Mouse (Mus musculus): Measurements from ENCODE around the gene Tcf7l2.

Gene Tcf7l2

DNA sequence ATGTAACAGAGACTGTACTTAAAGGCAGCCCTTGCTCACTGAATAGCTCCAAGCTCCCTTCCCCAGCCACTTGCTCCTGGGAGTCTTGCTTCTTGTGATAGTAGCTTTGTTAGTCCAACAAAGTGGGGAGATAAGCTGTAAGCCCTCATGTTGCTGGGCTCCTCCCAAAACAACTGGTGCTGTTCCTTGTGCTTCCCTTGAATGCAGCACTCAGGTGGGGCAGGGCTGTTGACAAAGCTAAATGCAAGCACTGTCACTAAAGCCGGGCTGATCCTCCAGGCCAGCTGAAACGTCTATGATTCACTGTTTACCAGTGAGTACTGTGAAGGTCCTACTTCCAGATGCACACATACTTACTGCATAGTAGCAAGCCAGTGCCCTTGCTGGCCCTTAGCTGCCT, 120.1 kb downstream of the Tcf7l2 start:
- no peak for DNase-seq (ENCODE audit: low spot score in 2 of 2)

DNA sequence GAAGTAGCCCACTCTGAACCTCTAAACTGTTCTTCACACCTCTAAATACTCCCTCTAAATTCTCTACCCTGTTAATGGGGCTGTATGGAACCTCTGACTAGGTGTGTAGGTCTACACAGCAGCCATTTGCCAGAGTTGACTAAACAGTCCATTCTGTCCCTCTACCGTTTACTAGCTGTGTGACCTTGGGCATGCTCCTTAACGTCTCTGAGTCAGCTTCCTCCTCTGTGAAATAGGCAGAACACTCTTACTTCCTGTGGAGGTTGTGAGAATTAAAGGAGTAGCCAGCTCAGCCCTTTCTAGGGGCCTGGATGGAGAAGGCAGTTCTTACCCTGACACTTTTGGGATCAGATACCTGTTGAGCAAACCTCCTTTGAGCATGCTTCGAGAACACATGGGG, 120.9 kb downstream of the Tcf7l2 start:
- no peak for DNase-seq (ENCODE audit: low spot score in 2 of 2)

DNA sequence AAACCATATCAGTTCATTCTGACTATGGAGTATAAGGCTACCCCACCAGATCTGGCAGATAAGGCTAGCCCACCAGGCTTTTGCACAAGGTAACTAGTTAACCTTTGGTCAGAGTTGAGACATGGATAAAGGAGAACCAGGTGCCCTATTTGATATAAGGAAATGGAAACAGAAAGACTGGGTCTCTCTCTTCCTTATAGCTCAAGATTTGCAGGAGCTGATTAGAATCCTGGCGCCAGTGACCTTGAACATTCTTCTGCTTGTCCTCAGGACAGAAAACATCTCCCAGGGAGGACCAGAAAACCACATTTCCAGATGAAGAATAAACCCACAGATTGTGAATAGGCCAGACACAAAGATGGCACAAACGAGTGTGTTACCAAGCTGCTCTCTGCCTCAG, 123.4 kb downstream of the Tcf7l2 start:
- no peak for DNase-seq (ENCODE audit: low spot score in 2 of 2)

DNA sequence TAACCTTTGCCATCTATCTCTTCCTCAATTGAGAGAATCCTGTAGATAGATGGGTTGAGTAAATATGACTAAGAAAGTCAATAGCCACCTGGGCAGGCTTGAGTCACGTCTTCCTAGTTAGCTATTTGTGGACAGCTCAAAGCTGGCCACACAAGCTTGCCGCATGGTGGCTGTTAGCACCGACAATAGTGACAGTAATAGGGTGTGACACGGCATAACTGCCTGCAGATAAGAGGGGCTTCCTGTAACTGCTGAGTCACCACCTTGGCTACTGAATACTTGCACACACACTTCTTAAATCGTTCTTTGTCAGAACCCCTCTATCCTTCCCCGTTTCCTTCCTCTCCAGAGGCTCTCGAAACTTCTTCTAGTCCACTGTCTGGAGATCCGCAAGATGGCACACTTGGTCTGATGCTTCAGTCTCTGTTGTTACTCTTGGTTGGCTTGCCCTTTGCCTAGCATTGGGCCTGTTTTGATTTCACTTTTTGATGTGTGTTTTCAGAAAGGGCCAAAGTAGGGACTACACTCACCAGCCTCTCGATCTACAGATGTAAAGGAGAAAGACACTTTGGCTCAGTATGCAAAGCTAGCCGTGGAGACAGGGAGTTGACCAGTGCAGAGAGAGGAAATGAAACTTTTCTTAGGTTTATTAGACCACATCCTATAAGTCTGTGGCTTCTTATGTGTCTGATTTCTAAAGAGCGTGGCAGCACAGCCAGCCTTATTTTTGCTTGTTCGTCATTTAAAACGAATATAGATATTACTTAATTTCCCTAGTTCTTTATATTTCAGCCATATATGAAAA, 124.4 kb downstream of the Tcf7l2 start:
- DNase-seq (ENCODE audit: low spot score in 2 of 2) = peak; percentile 7 to 38

DNA sequence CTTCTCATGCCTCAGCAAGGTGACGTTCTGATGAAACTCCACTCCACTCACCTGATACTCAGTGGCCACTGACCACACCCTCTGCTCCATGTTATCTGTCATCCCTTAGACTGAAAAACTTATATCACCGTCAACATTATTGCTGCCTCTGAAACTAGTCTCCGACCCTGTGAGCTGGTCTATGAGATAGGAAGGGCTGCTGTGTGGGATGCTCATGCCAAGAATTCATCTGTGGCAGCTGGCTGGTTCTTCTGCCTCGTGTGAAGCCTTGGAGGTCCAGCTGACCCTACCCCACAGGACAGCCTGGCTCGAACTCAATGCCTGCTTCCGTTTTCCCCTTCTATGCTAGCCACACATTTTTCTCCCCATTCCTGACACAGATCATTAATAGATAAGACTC, 125.6 kb downstream of the Tcf7l2 start:
- DNase-seq (ENCODE audit: low spot score in 2 of 2) = no peak

DNA sequence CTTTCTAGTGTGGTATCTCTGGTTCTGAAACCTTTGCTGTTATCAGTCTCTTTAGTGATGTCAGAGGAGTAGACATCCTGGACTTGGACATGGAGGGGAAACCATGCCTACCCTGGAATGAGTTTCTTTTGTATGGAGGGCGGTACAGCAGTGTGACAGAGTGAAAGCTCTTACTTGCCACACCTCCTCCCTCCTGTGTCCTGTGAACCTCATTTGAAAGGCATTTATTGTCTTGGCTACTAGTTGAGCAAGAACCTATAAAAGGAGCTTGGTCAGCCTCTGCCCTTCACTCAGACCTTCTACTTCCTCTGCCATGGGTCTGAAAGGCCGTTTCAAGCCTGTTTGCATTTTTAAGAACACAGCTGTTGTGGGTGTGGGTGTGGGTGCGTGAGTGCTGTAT, 126.3 kb downstream of the Tcf7l2 start:
- no peak for DNase-seq (ENCODE audit: low spot score in 2 of 2)

DNA sequence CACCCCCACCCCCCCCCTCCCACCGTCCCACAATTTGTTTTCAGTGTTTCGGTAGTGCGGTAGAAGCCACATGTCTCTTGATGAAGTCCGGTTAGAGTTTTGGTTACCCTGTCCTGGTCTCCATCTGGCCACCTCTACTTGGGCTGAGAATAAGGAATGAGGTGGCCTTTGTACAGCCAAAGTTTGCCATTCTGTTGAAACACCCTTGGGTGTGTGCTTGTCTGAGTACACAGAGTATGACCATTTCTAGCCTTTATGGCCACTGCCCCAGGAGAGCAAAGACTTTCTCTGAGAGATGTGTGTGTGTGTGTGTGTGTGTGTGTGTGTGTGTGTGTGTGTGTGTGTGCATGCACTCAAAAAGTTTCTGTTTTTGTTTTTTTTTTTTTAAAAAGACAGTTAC, 127.0 kb downstream of the Tcf7l2 start:
- DNase-seq (ENCODE audit: low spot score in 2 of 2) = no peak

DNA sequence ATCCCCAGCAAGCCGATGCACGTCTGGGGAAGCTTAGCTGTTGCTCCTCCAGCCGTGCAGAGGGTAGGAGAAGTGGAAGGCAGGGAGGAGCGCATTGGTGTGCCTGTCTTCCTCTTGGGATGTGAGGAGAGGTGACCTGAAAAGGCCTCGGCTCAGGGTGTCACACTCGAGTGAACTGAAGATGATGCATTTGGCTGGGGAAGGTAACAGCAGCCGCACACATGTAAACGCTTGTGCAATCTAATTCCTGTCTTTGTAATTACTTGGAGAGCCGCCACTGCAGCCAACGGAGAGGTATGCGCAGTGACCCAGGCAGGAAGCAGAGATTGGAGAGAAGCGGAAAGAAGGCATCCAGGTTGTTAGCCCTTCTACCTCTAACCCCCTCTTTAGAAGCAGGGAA, 129.2 kb downstream of the Tcf7l2 start:
- DNase-seq (ENCODE audit: low spot score in 2 of 2) = no peak

DNA sequence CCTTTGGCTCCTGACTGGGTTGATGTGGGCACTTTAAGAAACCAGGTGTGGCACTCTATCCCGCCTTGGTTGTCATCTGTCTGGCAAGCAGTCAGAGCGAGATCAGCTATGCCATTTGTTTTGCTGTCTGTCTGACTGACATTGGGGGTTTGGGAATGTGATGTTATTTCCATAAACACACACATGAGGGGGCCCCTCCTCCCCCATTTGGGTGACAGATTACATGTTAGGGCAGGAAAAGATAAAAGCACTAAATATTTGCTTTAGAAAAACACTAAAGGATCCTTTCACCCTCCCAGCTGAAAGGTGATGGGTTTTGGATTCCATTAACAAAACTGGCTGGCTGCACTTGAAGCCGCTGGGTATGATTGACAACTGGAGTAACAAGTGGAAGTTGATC, 129.9 kb downstream of the Tcf7l2 start:
- DNase-seq (ENCODE audit: low spot score in 2 of 2) = no peak

DNA sequence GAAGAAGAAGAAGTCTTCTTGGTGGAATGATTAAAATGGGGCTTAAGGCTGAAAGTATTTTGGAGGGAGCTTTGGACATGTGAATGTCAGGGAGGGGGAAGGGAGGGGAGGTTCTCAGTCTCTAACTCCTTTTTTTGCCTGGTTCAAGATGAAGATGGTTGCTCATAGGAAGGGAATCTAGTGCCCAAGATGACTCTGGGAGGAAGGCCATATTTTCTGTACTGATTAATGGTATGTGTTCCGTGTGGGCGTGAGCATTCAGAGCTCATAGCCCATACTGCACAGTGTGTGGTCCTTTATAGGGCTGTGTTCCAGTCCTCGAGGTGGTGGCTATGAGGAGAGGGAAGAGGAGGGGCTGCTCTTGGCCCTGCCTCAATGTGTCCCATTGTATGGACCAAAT, 131.6 kb downstream of the Tcf7l2 start:
- no peak for DNase-seq (ENCODE audit: low spot score in 2 of 2)

DNA sequence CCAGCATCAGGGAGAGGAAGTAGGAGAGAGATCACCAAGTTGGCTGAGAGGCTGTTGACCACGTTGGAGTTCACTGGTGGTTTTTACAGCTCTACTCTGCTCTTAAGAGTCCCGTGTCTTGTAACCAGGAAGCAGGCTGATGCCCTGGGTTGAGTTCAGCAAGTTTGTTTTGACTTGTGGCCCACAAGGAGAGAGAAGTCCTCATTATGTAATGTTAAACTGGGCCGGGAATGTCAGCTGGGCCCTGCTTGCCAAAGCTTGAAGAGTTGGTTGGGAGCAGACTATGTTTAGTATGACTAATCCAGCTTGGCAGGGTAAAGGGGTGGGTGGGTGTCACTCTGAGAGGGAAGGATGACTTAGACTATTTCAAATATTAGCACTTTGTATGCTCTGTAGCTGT, 134.9 kb downstream of the Tcf7l2 start:
- no peak for DNase-seq (ENCODE audit: low spot score in 2 of 2)

DNA sequence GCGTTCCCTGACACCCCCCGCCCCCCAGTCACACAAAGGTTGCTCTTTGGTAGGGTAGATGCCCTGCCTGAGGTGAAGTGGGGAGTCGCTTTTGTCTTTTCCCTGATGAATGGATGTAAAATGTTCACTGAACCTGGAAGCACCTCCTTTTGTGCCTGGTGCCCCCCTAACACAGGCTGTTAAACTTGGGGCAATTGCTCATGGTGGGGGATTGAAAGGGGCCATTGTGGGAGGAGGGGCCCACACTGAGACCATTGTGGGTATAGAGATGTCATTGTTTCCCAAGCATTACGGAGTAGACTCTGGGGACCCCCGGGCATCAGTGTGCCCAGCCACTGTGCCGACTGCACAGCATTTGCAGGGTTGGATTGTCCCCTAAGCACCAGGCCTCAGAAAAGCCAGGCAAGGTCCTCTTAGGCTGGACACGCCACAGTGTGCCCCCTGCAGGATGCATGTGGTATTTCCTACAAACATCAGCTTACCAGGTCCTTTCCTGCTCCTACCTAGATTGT, 135.8 kb downstream of the Tcf7l2 start:
- DNase-seq (ENCODE audit: low spot score in 2 of 2) = peak; percentile 4 to 54

DNA sequence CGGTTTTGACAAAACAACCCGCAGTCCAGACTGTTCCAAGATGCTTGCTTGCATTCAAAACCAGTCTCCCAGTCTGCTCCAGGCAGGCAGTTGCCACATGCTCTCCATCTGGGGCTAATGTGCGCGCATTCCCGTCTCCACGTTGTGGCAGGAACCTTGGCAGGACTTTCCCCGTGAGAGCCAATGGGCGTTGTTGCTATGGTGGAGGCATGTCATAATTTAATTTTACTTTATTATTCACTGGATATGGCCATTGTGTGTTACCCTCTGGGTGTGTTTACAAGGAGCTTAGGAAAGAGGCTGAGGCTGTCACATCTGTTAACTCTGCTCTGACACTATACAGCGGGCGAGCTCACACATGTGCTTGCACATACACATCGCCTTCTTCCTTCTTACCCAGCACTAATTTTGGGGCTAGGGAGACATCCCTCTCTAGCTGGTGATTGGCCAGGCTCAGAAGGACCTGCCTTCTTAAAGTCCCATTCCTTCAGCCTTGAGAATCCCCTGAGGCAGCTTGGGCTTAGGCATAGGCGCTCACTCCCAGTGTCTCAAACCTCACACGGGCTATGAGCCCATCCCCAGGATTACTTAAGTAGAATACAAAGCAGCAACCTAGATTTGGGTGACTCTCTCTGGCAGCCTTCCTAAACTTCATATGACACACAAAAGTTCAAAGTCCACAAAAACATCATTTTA, 139.2 kb downstream of the Tcf7l2 start:
- DNase-seq (ENCODE audit: low spot score in 2 of 2) = no peak

DNA sequence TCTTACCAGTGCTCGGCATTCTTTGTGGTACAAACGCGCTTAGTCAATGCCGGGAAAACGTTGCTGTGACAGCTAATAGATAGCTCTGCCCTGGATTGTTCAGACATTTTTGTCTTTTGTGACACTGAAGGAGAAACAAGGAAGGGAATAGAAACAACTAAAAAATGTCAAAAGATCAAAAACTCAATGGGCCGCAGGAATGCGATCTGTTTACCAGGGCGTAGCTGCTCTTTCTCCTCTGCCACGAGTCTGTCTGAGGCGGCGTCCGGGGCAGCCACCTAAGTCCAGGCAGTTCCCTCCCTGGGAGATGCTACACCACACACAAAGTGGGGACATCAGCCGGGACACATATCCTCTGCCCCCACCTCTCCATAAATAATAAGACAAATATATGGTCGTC, 144.9 kb downstream of the Tcf7l2 start:
- no peak for DNase-seq (ENCODE audit: low spot score in 2 of 2)

DNA sequence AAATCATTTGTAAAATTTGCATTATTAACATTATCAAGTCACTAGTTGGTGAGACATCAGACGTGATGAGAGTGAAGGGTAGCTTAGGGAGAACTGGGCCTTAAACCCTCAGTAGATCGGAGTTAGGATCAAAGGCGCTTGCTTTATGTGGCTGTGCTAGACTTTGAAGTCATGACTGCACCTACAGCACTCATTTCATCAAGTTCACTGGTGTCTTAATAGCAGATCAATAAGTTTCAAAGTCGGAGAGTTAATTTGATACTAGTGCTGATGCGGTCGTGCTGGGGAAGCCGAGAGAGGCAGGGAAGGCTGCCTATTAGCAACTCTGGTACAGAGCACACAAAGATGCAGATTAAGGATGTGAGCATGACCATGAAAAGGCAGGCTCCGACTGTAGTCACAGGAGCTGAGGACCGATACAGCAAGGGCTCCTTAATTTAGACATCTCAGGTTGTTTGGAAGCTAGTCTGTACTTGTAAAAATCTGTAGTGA, 150.1 kb downstream of the Tcf7l2 start:
- no peak for DNase-seq (ENCODE audit: low spot score in 2 of 2)

DNA sequence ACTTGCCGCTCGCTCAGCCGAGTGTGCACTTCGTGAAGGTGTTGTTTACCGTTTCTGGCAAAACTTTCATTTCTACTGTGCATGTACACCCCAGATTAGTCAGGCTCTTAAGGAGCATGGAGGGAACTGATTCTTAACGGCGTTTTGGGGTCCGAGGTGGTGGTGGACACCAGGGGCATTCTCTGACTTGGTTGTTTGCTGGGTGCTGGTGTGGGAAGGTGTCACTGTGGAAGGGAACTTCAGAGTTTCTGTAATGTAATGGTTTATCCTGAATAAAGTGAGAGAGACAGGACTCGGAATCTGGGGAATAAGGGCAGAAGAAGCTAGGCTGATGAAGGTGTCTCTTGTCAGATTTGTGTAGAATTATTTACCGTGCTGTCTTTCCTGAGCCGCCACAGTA, 151.9 kb downstream of the Tcf7l2 start:
- DNase-seq (ENCODE audit: low spot score in 2 of 2) = no peak

DNA sequence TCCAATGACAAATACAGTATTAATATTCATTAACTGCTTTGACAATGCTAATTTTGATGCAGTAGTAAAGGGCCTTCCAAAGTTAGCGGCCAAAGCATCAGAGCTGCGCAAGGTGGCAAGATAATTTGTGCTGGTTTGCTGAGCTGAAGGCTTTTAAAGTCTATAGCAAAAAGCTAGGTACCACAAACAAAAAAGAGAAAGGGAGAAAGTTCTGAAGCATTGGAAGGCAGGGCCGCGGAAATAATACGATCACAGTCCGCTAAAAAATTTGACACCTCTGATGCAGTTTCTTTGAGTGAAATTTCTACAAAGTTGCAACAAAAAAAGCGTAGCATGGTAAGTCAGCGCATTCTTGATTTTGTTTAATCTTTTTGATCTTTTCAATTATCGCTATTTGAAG, 152.8 kb downstream of the Tcf7l2 start:
- DNase-seq (ENCODE audit: low spot score in 2 of 2) = no peak

DNA sequence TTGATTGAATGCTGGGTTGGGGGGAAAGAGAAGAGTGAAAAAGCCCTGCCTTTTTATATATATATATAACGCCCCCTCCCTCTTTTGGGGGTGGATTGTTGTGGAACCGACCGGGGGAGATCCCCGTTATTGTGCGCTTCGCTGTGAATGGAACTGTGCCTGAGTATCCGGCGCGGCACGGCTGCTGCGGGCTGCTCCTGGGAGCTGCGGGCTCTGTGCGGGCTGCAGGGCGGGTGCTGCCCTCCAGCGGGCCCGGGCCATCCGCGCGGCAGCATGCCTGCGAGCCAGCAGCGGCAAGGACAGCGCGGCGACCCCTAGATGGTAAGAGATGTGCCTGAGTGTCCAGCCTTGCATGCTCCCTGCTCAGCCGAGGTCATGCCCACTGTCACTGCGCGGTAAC, 153.7 kb downstream of the Tcf7l2 start:
- DNase-seq (ENCODE audit: low spot score in 2 of 2) = no peak

DNA sequence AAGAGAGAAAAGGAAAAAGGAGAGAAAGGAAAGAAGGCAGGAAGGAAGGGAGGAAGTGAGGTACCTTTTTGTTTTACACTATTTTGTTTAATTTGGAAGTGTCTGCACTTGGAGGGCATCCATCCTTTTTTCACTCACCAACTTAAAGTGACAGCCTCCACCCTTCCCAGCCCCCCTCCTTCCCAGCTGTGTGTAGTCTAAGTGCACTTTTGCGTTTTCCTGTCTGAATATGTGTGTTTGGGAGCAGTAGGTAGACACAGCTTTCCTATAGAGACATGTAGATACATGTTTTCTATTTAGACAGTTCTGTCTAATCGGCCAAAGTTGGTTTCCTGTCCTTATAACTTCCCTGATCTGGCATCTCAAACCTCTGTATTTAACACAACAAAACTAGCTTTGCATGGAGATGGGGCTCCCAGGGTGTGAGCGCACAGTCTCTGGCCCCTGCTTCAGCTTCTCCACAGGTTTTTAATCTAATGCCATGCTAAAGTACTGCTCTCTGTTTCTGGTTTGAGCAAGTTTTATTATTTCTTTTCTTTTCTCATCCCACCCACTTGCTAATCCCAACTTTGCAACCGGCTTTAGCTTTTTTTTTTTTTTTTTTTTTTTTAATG, 154.3 kb downstream of the Tcf7l2 start:
- no peak for DNase-seq (ENCODE audit: low spot score in 2 of 2)

DNA sequence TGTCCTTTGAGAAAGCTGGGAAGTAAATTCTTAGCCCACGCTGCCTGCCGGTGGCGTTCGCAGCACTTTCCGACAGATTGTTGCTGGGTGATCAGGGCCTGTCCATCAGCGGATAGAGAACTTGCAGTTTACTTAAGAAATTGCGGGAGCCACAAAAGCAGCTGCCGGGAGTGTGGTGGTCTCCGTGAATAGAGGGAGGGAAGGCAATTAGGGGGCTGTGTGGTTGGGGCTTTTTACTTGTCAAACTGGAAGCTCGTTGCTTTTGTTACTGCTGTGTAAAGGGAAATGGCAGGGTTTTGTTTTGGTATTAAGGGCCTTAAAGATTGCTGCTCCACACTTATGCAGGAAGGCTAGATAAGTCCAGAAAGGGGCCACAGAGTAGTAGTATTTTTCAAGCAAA, 155.0 kb downstream of the Tcf7l2 start:
- DNase-seq (ENCODE audit: low spot score in 2 of 2) = no peak

DNA sequence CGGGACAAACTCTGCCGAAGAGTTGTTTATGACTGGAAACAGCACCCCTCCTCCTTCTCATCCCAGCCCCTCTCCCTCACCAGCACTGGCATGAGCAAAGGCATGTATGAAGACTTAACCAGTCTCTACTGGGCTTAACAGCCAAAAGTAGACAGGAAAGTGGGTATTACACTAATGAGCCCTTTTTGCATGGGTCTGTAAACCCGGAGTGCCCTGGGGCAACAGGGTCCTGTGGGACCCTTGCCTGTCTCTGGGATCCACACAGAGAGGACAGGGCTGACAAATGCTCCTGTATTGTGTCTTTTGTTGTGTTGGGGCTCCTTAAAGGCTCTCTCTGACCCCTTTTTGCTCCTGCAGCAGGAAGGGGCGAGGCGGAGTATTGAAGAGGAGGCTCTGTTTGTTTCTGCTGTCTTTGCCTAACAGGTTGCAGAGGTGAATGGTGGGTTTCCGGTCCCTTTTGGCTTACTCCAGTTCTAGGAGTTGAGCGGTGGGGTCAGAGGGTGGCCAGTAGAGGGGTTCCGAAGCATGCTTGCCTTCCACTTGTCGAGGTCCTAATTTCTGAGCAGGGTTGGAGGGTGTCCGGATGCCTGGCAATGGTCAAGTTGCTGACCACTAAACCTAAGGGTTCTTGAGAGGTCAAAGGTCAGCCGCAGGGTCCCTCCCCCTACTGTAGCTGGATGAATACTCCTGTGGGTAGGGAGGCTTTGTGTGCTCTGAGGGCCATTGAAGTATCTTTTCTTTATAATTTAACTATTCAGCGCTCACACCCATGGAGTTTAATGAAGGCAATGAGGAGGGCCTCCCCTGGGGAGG, 161.2 kb downstream of the Tcf7l2 start:
- no peak for DNase-seq (ENCODE audit: low spot score in 2 of 2)

DNA sequence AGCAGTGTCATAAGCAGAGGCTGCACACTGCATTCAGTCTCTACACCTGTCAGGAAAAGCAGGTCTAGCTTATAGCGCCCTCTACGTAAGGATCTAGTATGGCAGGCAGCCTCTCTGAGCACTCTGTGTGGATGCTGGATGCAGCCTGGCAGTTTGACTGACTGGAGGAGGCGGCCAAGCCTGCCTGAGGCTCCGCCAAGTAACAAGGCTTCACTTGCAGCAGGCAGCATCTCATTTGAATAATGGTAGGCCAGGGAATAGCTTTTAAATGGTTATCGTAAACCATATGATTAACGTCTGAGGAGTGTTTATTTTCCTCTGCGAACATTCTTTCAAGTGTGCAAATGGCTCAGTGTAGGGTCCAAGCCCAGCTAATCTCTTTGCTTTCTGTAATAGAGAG, 167.4 kb downstream of the Tcf7l2 start:
- DNase-seq (ENCODE audit: low spot score in 2 of 2) = peak in 1 of 2 experiments; percentile 9
